Mouse (Mus musculus) spleen, adult 2 months (tissue): Measurements from ENCODE around the gene Pdlim1.

Source experiments
- CTCF ChIP-seq: fragments of 200-500 bp; IDR thresholded peaks from 2 replicates; pipeline ENCODE4 v1.5.1; 2011; ENCODE audit warnings: mild to moderate bottlenecking, inconsistent platforms; ENCODE audit not compliant: insufficient read depth, insufficient read length, insufficient replicate concordance; ENCODE audit errors: extremely low read depth
- POLR2A ChIP-seq: fragments of 200-500 bp; IDR thresholded peaks from 2 replicates; pipeline ENCODE4 v1.6.1; 2011; ENCODE audit warnings: low read depth, low read length, inconsistent platforms

GRCm38 (mm10) chr19:40253768-40254167 is 17.9 kb downstream of the Pdlim1 start:
- TF ChIP-seq CTCF (no peak), POLR2A (no peak)
